Mouse (Mus musculus): ENCODE results near the gene Tha1.
A peak's percentile ranks its signal among the peaks of the same experiment; 100 is the strongest.

The Tha1 gene

DNA sequence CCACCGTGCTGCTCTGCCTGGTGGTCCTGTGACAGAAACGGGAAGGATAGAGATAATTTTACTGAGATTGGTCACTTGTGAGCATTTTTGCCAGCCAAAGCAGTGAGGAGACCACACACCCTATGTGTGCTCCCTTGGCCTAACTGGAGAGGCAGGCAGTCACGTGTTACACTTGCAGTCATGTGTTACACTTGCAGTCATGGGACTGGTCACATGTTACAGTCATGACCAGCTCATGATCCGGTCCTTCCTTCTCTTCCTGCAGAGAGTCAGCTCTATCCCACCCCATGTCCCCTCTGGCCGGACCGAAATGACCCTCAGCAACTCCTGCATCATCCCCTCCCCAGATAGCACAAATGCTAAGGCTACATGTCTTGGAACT, 7.7 kb upstream of the Tha1 start:
- DNase-seq, result no peak

DNA sequence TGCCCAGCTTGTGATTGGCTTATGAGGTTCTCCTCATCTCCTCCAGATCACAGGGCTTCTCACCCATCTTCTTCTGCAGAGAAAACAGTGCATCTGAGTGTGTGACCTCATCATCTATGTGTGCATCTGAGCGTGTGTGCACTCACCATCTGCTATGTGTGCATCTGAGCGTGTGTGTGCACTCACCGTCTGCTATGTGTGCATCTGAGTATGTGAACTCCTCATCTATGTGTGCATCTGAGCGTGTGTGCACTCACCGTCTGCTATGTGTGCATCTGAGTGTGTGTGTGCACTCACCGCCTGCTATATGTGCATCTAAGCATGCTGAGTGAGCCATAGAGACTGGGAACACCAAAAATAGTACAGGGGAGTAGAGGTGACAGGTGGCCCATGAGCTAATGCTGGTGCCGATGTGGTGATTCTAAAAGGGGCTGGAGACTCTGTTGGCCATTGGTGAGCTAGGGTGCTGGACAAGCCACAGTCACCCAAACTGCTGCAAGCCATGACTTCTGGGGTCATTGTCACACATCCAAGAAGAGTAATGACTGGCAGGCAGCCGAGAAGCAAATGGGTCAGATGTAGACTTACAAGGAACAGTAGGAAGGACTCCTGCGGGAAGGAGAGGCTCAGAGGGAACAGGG, 7.2 kb upstream of the Tha1 start:
- DNase-seq, result peak in 1 of 2 experiments; percentile 25

DNA sequence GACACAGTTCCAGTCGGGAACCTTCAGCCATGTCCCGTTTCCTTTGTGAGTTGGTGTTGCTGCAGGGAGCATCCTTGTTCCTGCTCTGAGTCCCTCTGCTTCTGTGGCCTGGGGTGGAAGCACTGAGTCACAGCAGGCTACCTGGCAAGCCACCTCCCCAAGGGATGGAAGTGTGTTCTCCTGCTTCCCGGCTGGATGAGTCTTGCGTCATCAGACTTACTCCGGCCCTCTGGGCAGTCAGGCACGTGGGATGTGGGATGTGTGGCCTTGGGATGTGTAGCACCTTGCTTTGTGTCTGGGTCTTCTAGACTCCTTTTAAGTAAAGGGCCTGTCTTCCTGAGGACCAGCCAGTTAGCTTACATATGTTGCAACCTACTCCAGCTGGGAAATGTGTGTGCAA, 6.4 kb upstream of the Tha1 start:
- no peak for DNase-seq

DNA sequence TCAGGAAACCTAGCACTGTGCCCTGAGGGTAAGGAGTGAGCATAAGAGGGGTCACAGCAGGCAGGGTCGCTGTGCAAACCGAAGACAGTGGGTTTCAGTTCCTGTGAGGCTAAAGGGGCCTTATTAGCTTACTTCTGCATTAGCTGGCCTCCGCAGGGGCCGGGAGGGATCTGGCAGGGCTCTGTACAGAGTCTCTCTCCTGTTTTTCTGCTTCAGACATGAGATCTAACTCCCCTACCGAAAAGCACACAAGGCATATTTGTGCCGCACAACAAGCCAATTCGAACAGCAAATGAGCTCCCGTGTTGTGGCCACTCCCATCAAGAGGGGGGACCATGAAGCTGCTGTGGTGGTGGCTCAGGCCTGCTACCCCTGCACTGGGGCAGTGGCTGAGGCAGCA, 5.6 kb upstream of the Tha1 start:
- DNase-seq, result no peak

DNA sequence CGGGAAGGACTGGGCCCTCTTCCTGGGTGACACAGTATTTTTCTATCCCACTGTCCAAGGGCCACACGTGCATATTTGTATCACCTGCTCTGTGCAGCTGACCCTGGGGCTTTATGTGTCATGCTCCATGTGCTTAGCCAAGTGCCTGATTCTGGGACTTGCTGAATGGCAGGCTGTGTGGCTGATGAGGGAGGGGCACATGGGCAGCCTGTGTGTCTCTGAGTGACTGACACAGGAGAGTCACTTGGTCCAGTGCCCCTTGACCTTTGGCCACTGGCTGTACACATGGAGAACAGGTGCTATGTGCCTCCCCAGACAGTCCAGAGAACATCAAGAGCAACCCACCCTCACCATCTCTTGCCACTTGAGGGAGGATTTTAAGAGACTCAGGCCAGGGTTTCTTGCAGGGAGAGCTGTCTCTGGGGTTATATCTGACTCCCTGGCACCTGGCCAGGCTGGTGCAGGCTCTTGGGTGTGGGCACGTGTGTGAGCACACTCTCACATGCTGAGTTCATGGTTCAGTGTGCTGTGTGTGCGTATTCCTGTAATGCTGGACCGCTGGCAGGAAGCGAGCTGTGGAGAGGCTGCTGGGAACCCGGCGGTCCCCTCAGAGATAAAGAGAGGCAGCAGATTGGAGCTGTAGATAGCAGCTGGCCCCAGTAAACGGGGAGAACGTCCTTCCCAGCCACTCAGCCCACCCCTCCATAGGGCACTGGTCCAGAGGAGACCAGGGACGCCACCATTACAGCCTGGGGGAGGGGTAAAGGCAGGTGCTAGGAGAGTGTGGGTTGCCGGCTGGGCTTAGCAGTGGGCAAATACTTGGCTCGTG, 4.8 kb upstream of the Tha1 start:
- DNase-seq, result peak; percentile 54 to 83

DNA sequence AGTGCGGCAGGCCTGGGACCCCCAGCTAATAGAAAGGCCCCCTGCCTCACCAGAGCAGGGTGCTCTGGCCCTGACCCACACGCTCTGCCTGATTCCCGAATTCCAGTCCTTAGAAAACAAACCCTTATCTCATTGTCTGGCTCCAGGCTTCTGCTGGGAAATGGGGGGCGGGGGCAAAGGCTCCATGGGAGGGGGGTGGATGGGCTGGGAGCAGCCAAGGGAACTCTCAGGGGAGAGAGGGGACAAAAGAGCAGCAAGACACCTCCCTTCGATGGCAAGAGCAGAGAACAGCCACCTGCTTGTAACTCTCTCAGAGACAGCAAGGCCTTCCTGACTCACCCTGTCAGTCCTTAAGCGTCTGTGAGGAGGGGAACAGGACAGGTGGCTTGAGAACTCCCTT, 2.4 kb upstream of the Tha1 start:
- DNase-seq, result no peak

DNA sequence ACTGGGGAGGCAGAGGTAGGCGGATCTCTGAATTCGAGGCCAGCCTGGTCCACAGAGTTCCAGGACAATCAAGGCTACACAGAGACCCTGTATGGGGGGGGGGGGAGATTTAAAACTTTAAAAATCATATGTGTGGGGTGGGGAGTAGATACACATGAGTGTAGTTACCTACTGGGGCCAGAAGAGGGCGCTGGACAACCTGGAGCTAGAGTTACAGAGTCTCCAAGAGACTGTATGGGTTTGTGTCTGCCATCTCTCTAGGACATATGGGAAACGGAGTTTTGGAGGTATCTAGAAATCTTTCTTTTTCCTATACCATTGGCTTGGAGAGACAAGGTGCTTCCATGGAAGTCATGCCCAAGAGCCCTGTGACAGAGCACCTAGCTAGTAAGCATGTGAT, 1.1 kb upstream of the Tha1 start:
- no peak for DNase-seq

DNA sequence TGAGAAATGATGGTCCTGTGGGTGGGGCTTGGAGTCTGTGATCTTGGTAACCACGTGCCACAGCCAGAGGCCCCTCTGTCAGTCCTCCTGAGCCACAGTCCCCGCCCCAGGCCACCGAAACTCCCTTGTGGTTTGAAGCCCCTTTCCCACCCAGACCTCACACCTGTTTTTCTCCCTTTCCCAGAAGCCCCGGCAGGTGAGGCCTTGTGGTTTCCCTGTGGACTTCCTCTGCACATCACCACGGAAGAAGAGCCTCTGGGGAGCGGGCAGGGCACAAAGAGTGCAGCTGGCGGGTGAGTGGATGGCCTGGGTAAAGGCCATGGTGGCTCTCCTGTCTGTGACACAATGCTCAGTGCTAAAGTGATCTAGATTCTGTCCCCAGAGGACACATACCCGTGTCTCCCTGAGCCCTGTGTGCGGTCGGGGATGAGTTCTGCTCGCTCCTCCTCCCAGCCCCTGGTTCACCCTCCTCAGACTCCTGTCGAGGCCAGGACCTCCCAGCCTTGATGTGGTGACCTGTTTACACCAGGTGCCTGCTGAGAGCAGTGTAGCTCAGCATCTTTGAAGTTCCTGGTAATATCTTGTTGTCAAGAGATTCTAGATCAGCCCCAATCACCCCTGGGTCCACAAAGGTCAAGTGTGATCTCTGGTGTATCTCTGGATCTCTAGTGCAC, 1.2 kb downstream of the Tha1 start:
- DNase-seq, result no peak

DNA sequence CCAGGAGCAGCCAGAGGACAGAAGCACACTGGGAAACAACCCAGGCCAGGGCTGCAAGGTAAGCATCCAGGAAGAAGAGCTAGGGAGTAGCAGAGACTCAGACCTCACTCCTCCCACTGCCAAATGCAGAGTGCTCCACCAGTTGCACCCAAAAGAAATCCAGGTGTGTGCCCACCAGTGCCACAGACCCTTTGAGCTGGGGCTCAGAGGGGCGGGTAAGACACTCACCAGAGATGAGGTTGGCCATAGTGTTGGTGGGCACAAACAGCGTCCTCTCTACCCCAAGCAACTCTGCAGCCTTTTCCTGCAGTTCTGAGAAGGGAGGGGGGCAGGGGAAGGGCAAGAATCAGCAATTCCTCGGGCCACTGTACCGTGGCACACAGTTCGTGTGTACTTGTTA, 1.9 kb downstream of the Tha1 start:
- no peak for DNase-seq

DNA sequence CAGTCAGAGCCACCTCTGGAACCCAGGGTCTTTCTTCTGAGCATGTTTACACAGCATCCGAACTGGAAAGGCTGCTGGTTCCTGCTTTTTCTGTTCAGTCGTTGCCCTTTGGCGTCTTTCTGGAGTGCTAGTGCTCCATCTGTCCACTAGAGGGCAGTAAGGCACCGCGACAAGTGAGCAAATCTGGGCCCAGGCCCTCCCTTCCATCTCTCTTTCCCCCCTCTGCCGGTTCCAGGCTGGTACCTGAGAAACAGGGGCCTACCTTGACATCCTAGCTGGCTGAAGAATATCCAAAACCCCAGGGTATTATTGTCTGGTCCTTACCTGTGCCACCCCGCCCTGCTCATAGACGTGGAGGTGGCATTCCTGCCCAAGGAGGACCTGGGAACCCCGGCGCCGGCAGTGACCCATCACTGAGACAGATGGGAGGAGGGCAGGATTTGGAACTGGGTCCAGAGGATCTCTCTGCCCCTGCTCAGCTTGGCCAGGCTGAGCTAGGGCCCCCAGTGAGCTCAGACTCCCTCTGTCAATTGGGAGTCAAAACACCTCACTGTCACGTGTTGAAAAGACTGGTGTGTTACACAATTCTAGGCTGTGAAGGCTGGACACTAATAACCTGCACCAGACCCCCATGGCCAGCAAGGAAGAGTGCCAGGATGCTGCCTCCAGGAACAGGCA, 2.5 kb downstream of the Tha1 start:
- peak; percentile 69 to 78 for DNase-seq

DNA sequence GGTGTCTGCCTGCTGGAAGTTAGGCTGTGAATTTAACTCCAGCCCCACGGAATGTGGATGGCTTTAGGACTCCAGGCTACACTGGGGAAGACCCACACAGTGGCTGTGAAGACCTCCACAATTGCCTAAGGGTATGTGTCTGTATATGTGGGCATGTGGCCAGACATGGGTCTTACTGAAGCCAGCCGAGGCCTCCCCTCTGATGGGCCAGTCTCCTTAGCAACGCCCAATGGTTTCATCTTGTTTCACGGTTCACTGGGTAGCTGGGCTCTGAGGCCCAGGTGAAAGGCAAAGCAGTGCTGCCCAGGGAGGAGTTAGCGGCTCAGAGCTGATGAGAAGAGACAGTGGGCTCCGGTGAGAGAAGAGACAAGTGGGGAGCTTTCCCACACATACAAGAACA, 7.3 kb downstream of the Tha1 start:
- DNase-seq, result peak; percentile 59 to 76

DNA sequence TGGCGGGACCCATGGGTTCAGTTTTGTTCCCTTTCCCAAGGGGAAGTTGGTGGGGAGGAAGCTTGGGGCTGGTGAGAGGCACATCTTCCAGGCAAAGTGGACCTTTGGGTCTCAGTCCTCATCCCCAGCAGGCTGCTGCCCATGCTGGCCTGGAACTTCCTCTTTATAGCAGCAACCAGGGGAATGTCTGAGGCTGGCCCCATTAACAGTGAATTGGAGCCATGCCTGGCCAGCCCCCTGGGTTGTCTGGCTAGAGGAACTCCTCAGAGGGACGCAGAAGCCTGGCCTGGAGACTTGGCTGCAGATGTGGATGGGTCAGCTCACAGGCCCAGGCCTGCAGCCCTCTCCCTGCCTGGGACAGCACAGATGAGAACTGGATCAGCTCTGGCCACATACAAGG, 8.5 kb downstream of the Tha1 start:
- DNase-seq, result no peak

DNA sequence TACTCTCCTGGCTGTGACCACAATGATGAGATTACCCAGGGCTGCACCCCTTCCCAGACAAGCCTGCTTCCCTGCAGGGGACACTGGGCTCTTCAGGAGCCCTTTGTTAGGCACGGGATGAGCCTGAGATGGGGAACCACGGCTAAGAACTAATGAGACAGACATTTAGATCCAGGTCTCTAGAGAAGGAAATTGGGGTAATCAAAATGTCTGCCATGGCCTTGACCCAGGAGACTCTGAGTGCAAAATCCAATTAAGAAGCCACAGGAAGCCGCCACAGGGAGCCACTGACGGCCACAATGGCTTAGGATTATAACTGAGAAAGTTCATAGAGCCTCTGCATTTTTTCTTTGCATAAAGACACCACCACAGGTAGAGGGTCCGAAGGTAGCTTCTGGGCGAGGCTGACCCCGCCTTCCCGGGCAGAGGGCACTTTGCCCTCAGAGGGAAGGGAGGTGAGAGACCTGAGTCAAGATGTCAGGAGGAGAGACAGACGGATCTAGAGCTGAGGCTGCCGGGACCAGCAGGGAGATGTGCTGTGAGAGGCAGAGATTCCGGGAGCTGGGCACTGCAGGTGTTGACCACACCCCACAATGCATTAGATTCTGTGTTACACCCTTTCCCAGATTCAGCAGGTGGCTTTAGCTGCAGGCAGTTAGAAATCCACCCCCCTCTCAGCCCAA, 10.0 kb downstream of the Tha1 start:
- peak; percentile 64 to 84 for DNase-seq

DNA sequence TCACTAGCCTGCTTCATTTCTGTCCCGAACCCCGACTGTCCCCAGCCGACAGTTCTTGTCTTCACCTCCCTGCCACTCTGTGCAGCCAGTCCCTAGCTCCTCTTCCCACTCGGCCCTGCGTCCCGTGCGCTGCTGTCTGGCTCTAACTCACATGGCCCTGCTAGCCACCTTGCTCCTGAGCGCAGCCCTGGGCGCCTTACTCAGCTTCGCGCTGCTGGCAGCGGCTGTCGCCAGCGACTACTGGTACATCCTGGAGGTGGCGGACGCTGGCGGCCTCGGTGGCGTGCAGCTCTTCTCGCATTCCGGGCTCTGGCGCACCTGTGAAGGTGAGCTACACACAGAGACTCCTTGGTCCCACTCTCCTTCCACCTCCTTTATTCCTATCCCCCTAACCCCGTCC, 12.7 kb downstream of the Tha1 start, which contains the start of gene Tmem235:
Gene Tmem235 (plus strand): TSS at position 152 of the 400 bp plus-strand sequence.
- no peak for DNase-seq

DNA sequence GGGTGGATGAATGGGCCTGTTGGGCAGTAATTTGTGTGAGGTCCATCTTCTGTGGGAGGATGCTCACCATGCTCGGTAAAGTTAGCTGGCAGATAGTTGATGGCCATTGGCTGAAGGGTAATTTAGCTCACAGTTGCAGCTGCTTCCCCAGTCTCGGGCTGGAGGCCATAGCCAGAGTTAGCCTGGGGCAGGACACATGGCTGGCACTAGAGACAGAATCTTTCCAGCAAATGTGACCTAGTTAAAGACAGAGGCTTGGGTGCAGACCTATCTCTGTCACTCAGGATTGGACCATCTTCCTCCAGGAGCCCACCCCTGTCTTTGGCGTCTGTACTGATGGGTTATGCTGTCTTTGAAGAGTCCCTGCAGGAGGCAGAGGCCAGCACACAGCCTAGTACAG, 14.9 kb downstream of the Tha1 start:
- no peak for DNase-seq

DNA sequence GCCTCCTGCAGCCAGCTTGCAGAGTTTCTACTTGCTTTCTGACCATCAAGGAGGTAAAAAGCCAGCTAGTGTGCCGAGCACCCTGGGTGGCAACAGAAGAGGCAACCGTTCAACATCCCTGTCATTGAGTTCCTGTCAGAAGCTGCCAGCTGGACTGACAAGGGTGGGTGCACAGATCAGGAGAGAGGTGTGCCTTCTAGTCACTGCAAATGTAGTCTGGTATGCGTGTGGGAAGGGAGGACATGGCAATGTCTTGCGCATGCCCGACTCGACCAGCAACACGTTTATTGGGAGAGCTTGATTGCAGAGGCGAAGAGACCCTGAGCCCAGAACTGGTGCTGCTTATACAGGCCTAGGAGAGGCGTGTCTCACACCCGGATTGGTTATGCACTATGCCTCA, 15.8 kb downstream of the Tha1 start:
- DNase-seq, result no peak

DNA sequence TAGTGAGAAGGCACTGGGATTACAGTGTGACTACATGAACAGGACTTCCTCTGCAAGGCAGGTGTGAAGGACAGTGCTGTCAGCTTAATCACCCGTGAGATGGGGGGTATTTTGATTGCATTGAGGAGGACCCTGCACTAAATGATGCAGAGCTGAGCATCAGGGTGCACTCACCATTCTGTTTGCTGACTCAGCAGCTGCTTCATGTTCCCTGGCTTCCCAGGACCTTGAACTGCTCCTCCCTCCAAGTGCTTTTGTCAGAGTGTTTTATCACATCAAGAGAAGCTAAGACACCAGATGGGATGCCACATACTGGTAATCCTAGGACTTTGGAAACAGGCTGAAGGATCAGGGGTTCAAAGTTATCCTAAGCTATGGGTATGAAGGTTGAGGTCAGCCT, 17.3 kb downstream of the Tha1 start:
- DNase-seq, result no peak

DNA sequence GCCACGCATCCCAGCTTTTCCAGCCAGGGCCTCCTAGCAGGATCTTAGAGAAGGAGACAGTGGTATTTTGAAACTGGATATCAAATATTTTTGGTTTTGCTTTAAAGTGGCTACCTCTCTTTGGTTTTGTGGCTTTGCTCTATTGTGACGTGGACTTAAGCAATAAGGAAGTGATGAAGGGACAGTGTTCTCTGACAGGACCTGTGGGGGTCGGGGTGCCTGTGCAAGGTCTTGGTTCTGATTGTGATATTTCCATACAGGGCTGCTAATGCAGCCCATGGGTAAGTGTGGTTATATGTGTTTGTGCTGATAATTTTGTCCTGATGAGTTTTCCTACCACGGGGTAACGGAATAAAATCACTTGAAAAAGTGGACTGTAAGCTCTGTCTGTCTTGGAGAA, 17.9 kb downstream of the Tha1 start:
- DNase-seq, result no peak

DNA sequence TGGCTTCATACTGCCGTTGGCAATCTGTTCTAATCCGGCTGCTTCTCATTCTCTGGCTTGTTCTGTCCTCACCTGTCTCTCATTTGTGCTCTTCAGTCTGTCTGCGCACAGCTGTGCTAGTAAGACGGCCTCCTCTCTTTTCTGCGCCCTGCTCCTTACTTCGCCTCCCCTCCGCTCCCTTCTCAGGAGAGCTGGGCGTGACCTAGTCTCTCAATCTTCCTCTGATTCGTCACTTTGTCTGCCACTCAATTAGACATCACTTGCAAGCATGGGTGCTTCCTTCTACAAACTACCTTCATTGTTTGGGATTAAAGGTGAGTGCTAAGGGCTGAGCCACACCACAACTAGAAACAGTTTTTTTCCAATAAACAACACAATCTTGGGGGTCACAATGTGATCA, 19.0 kb downstream of the Tha1 start:
- no peak for DNase-seq

DNA sequence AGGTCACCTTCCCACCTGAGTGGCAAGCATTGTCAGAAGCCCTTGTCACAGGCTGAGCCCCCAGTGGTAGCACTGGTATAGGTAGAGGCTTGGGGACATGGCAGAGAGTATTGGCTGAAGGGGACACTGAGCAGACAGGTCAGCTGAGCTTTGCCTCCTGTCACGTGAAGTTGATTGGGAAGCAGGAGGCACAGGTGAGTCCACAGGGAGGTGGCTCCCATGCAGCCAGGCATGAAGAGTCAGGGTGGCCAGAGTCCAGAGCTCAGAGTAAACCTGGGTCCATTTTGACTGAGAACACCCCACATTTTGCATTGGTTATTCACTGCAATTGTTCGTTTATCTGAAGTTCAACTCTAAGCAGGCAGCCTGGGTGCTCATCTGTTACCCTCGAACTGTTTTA, 20.4 kb downstream of the Tha1 start:
- peak in 1 of 2 experiments; percentile 64 for DNase-seq

DNA sequence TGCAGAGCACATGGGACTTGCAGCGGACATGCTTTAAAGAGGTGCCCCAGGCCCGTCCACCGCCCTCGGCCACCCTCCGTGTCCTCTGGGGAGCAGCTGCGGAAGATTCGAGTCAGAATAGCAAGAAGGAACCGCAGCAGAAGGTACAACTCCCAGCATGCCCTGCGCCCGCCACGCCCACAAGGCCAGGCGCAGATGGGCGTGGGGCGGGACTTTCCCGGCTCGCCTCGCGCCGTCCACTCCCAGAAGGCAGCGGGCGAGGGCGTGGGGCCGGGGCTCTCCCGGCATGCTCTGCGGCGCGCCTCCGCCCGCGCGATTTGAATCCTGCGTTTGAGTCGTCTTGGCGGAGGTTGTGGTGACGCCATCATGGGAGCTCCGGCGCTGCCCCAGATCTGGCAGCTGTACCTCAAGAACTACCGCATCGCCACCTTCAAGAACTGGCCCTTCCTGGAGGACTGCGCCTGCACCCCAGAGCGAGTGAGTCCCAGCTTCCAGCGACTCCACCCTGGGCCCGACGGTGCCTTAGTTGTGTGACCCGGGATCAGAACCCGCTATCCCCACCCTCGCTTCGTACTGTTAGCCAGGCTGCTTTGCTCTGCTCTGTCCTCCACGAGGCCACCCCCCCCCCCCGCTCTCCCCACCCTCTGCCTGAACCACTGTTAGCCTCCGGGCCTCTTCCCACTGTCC, 24.2 kb downstream of the Tha1 start, which contains the start of gene Birc5:
Gene Birc5 (plus strand): TSS at position 267 of the 687 bp plus-strand sequence.
- DNase-seq, result peak; percentile 97 to 98
